Mouse (Mus musculus): ENCODE results near the gene Trim32.

The Trim32 gene

GRCm38 (mm10) chr4:65604504-65605150 lies at the start of gene Trim32:
Gene Trim32 (plus strand): TSS chr4:65604986.
- peak; percentile 91 to 98 for DNase-seq (ENCODE audit: low spot score in 2 of 2)

- DNase-seq (ENCODE audit: low spot score in 2 of 2): no peak
These were observed 39.3 kb upstream of the Trim32 start for GRCm38 (mm10) chr4:65565493-65565892.

- DNase-seq (ENCODE audit: low spot score in 2 of 2): no peak
These were observed 24.5 kb upstream of the Trim32 start for GRCm38 (mm10) chr4:65580254-65580653.

- no peak for DNase-seq (ENCODE audit: low spot score in 2 of 2)
These were observed 17.8 kb upstream of the Trim32 start for GRCm38 (mm10) chr4:65586947-65587346.

GRCm38 (mm10) chr4:65589780-65590179 lies 15.0 kb upstream of the Trim32 start:
- DNase-seq (ENCODE audit: low spot score in 2 of 2): no peak

GRCm38 (mm10) chr4:65594601-65595369 lies 10.0 kb upstream of the Trim32 start:
- no peak for DNase-seq (ENCODE audit: low spot score in 2 of 2)

- no peak for DNase-seq (ENCODE audit: low spot score in 2 of 2)
These were observed 441 bp downstream of the Trim32 start for GRCm38 (mm10) chr4:65605151-65605702.

GRCm38 (mm10) chr4:65607184-65607631 lies 2.4 kb downstream of the Trim32 start:
- no peak for DNase-seq (ENCODE audit: low spot score in 2 of 2)

GRCm38 (mm10) chr4:65608112-65608511 lies 3.3 kb downstream of the Trim32 start:
- no peak for DNase-seq (ENCODE audit: low spot score in 2 of 2)

- DNase-seq (ENCODE audit: low spot score in 2 of 2): no peak
These were observed 5.5 kb downstream of the Trim32 start for GRCm38 (mm10) chr4:65610329-65610728.

- no peak for DNase-seq (ENCODE audit: low spot score in 2 of 2)
These were observed 6.1 kb downstream of the Trim32 start for GRCm38 (mm10) chr4:65610896-65611295.

- DNase-seq (ENCODE audit: low spot score in 2 of 2): no peak
These were observed 8.3 kb downstream of the Trim32 start for GRCm38 (mm10) chr4:65613135-65613534.

GRCm38 (mm10) chr4:65620125-65620524 lies 15.3 kb downstream of the Trim32 start:
- no peak for DNase-seq (ENCODE audit: low spot score in 2 of 2)

- no peak for DNase-seq (ENCODE audit: low spot score in 2 of 2)
These were observed 33.4 kb downstream of the Trim32 start for GRCm38 (mm10) chr4:65638231-65638630.

GRCm38 (mm10) chr4:65642611-65643010 lies 37.8 kb downstream of the Trim32 start:
- no peak for DNase-seq (ENCODE audit: low spot score in 2 of 2)

- peak; percentile 14 to 63 for DNase-seq (ENCODE audit: low spot score in 2 of 2)
These were observed 49.9 kb downstream of the Trim32 start for GRCm38 (mm10) chr4:65654723-65655122.

GRCm38 (mm10) chr4:65663176-65663575 lies 58.4 kb downstream of the Trim32 start:
- DNase-seq (ENCODE audit: low spot score in 2 of 2): no peak

All from spleen, postnatal 4 days (tissue).